Mouse (Mus musculus) ES-E14 (cell line): ENCODE data around the gene Toe1.

Source experiments
- CHD2 ChIP-seq: IDR thresholded peaks from 2 replicates; pipeline ENCODE4 v1.6.1; 2014; ENCODE audit warnings: mild to moderate bottlenecking, low read depth, low read length, inconsistent platforms
- HCFC1 ChIP-seq: IDR thresholded peaks from 2 replicates; pipeline ENCODE4 v1.6.1; 2012; ENCODE audit warnings: low read length, inconsistent platforms, borderline replicate concordance; ENCODE audit not compliant: insufficient read depth
- ZC3H11A ChIP-seq: IDR thresholded peaks from 2 replicates; pipeline ENCODE4 v1.6.1; 2012; ENCODE audit warnings: low read depth, mild to moderate bottlenecking, inconsistent platforms, low read length, borderline replicate concordance
- ZNF384 ChIP-seq: IDR thresholded peaks from 2 replicates; pipeline ENCODE4 v1.6.1; 2012; ENCODE audit warnings: low read depth, low read length, inconsistent platforms

- no peak for TF ChIP-seq HCFC1
- TF ChIP-seq ZC3H11A: 0 out of 2 replicates have a peak, but pooled peaks have one; percentile 30
- no peak for TF ChIP-seq CHD2
- no peak for TF ChIP-seq ZNF384
Observed at GRCm38 (mm10) chr4:116786587-116786986, 20.9 kb downstream of the Toe1 start.
